Mouse (Mus musculus): ENCODE data around the gene Olfr1024. TPM values are rescaled to one million over a fixed set of nuclear protein-coding genes. Genes with fewer than 3 reads are reported as not detected.

The Olfr1024 gene
- polyA plus RNA-seq (2012; rRNA removed) (not detected in 2 replicates), polyA plus RNA-seq (2014; fragmentation: Nextera tagmentation; extraction: Ambion mirVana) (not detected in 2 replicates)

GRCm38 (mm10) chr2:85904952-85905351 lies at the start of gene Olfr1024:
Gene Olfr1024 (minus strand): TSS chr2:85905052.
- 68% methylated on average over 3 of the region's 3 CpGs for WGBS (ENCODE audit: insufficient replicate concordance)
- Histone ChIP-seq H3K9ac (replicated peaks) (no peak within 1 kb of the TSS), H3K27ac (no peak within 1 kb of the TSS), H3K36me3 (replicated peaks; ENCODE audit: control insufficient read depth, insufficient read depth, low read depth) (no peaks in the 10 kb centered on the region), H3K9me3 (ENCODE audit: control insufficient read depth, low read length) (no peaks in the 10 kb centered on the region), H3K27me3 (ENCODE audit: control insufficient read depth, insufficient read depth, low read length) (no peaks in the 10 kb centered on the region), H3K4me3 (ENCODE audit: insufficient read depth in 1 of 2, low read depth in 2 of 2, low read length in 2 of 2) (no peak within 1 kb of the TSS), H3K4me1 (replicated peaks; ENCODE audit: control insufficient read depth in 2 of 2, insufficient read depth in 2 of 2, low read length in 1 of 2) (no peaks in the 10 kb centered on the region), H3K4me2 (ENCODE audit: low read depth) (no peak within 1 kb of the TSS)
- ATAC-seq (ENCODE audit: insufficient read depth) (no peak), DNase-seq (ENCODE audit: low read depth in 3 of 3, low spot score in 3 of 3) (no peak)
- TF ChIP-seq CTCF (IDR thresholded peaks at IDR 0.05; ENCODE audit: low read depth) (no peak), EP300 (IDR thresholded peaks at IDR 0.05; ENCODE audit: low read depth) (no peak)

GRCm38 (mm10) chr2:85950137-85950536 lies 45.3 kb upstream of the Olfr1024 start, which contains the start of gene Olfr1028:
Gene Olfr1028 (plus strand): TSS chr2:85950437.
- H3K27me3 ChIP-seq (ENCODE audit: control insufficient read depth, insufficient read depth, low read length) = no peaks in the 10 kb centered on the region
- 28% methylated on average over 1 of the region's 1 CpGs for WGBS (ENCODE audit: insufficient replicate concordance)
- no peak within 1 kb of the TSS for H3K4me2 ChIP-seq (ENCODE audit: low read depth)
- no peak within 1 kb of the TSS for H3K4me3 ChIP-seq (ENCODE audit: insufficient read depth in 1 of 2, low read depth in 2 of 2, low read length in 2 of 2)
- TF ChIP-seq CTCF (IDR thresholded peaks at IDR 0.05; ENCODE audit: low read depth) (no peak), EP300 (IDR thresholded peaks at IDR 0.05; ENCODE audit: low read depth) (no peak)
- no peak within 1 kb of the TSS for H3K27ac ChIP-seq
- no peaks in the 10 kb centered on the region for H3K4me1 ChIP-seq (replicated peaks; ENCODE audit: control insufficient read depth in 2 of 2, insufficient read depth in 2 of 2, low read length in 1 of 2)
- no peaks in the 10 kb centered on the region for H3K36me3 ChIP-seq (replicated peaks; ENCODE audit: control insufficient read depth, insufficient read depth, low read depth)
- H3K9me3 ChIP-seq (ENCODE audit: control insufficient read depth, low read length) = no peaks in the 10 kb centered on the region
- ATAC-seq (ENCODE audit: insufficient read depth) (no peak), DNase-seq (ENCODE audit: low read depth in 3 of 3, low spot score in 3 of 3) (no peak)
- H3K9ac ChIP-seq (replicated peaks) = no peak within 1 kb of the TSS

GRCm38 (mm10) chr2:85921258-85921657 lies 16.4 kb upstream of the Olfr1024 start, which contains the start of gene Olfr1026:
Gene Olfr1026 (plus strand): TSS chr2:85921558.
- Histone ChIP-seq H3K4me3 (ENCODE audit: insufficient read depth in 1 of 2, low read depth in 2 of 2, low read length in 2 of 2) (no peak within 1 kb of the TSS), H3K4me1 (replicated peaks; ENCODE audit: control insufficient read depth in 2 of 2, insufficient read depth in 2 of 2, low read length in 1 of 2) (no peaks in the 10 kb centered on the region), H3K36me3 (replicated peaks; ENCODE audit: control insufficient read depth, insufficient read depth, low read depth) (no peaks in the 10 kb centered on the region), H3K27ac (no peak within 1 kb of the TSS), H3K9me3 (ENCODE audit: control insufficient read depth, low read length) (no peaks in the 10 kb centered on the region), H3K27me3 (ENCODE audit: control insufficient read depth, insufficient read depth, low read length) (no peaks in the 10 kb centered on the region), H3K9ac (replicated peaks) (no peak within 1 kb of the TSS), H3K4me2 (ENCODE audit: low read depth) (no peak within 1 kb of the TSS)
- no peak for TF ChIP-seq CTCF (IDR thresholded peaks at IDR 0.05; ENCODE audit: low read depth)
- TF ChIP-seq EP300 (IDR thresholded peaks at IDR 0.05; ENCODE audit: low read depth) = no peak
- ATAC-seq (ENCODE audit: insufficient read depth) (no peak), DNase-seq (ENCODE audit: low read depth in 3 of 3, low spot score in 3 of 3) (no peak)
- 66% methylated on average over 3 of the region's 3 CpGs for WGBS (ENCODE audit: insufficient replicate concordance)

- H3K27me3 ChIP-seq (ENCODE audit: control insufficient read depth, insufficient read depth, low read length) = no peaks in the 10 kb centered on the region
- no peak for DNase-seq (ENCODE audit: low read depth in 3 of 3, low spot score in 3 of 3)
- H3K9ac ChIP-seq (replicated peaks) = no peak within 1 kb of the TSS
- H3K4me3 ChIP-seq (ENCODE audit: insufficient read depth in 1 of 2, low read depth in 2 of 2, low read length in 2 of 2) = no peak within 1 kb of the TSS
- H3K27ac ChIP-seq = no peak within 1 kb of the TSS
- ATAC-seq (ENCODE audit: insufficient read depth) = no peak
- H3K4me1 ChIP-seq (replicated peaks; ENCODE audit: control insufficient read depth in 2 of 2, insufficient read depth in 2 of 2, low read length in 1 of 2) = no peaks in the 10 kb centered on the region
- 18% methylated on average over 1 of the region's 1 CpGs for WGBS (ENCODE audit: insufficient replicate concordance)
- no peak for TF ChIP-seq CTCF (IDR thresholded peaks at IDR 0.05; ENCODE audit: low read depth)
- no peak for TF ChIP-seq EP300 (IDR thresholded peaks at IDR 0.05; ENCODE audit: low read depth)
- no peaks in the 10 kb centered on the region for H3K36me3 ChIP-seq (replicated peaks; ENCODE audit: control insufficient read depth, insufficient read depth, low read depth)
- no peak within 1 kb of the TSS for H3K4me2 ChIP-seq (ENCODE audit: low read depth)
- H3K9me3 ChIP-seq (ENCODE audit: control insufficient read depth, low read length) = no peaks in the 10 kb centered on the region
Observed at GRCm38 (mm10) chr2:85914893-85915292, 10.0 kb upstream of the Olfr1024 start, which contains the start of gene Olfr1025-ps1. Gene Olfr1025-ps1 (plus strand): TSS chr2:85915193.

- TF ChIP-seq CTCF (IDR thresholded peaks at IDR 0.05; ENCODE audit: low read depth) = no peak
- no peak for TF ChIP-seq EP300 (IDR thresholded peaks at IDR 0.05; ENCODE audit: low read depth)
- H3K4me2 ChIP-seq (ENCODE audit: low read depth) = no peak overlapping the region
- H3K9me3 ChIP-seq (ENCODE audit: control insufficient read depth, low read length) = no peaks in the 10 kb centered on the region
- DNase-seq (ENCODE audit: low read depth in 3 of 3, low spot score in 3 of 3) (no peak), ATAC-seq (ENCODE audit: insufficient read depth) (no peak)
- no peaks in the 10 kb centered on the region for H3K36me3 ChIP-seq (replicated peaks; ENCODE audit: control insufficient read depth, insufficient read depth, low read depth)
- H3K4me3 ChIP-seq (ENCODE audit: insufficient read depth in 1 of 2, low read depth in 2 of 2, low read length in 2 of 2) = no peak overlapping the region
- H3K27me3 ChIP-seq (ENCODE audit: control insufficient read depth, insufficient read depth, low read length) = no peaks in the 10 kb centered on the region
- H3K4me1 ChIP-seq (replicated peaks; ENCODE audit: control insufficient read depth in 2 of 2, insufficient read depth in 2 of 2, low read length in 1 of 2) = no peaks in the 10 kb centered on the region
- H3K27ac ChIP-seq = no peak overlapping the region
- no peak overlapping the region for H3K9ac ChIP-seq (replicated peaks)
Observed at GRCm38 (mm10) chr2:85913197-85913596, 8.3 kb upstream of the Olfr1024 start.

Measured in liver, embryonic 14.5 days (tissue).